Mouse (Mus musculus) olfactory bulb, adult 2 months (tissue): ENCODE data around the gene Papss1.

ENCODE experiments used
- CTCF ChIP-seq: fragments of 200-500 bp; IDR thresholded peaks from 2 replicates; pipeline ENCODE4 v1.5.1; 2012; ENCODE audit warnings: low read depth, mild to moderate bottlenecking, low read length, moderate library complexity; ENCODE audit not compliant: insufficient read depth
- POLR2A ChIP-seq: fragments of 200-500 bp; IDR thresholded peaks from 2 replicates; pipeline ENCODE4 v1.6.1; 2012; ENCODE audit warnings: mild to moderate bottlenecking, low read depth, low read length, moderate library complexity; ENCODE audit not compliant: insufficient read depth

- no peak for TF ChIP-seq POLR2A
- TF ChIP-seq CTCF, result no peak
Observed at GRCm38 (mm10) chr3:131609651-131610050, 45.1 kb downstream of the Papss1 start.
